Mouse (Mus musculus) retina, postnatal 1 day (tissue): ENCODE data around the gene Myo3a.
A peak's percentile ranks its signal among the peaks of the same experiment; 100 is the strongest.
"Not testable (repeated sequence)": the region's sequence is repeated elsewhere in the genome, so short reads cannot be mapped to it uniquely, and the experiment has no call there.

ENCODE experiments used
- DNase-seq: peaks from one replicate; pipeline ENCODE4 v3.0.0-alpha.2; 2012

The Myo3a gene

GRCm38 (mm10) chr2:22227308-22227707 is at the start of gene Myo3a:
Myo3a (plus strand) TSS chr2:22227503.
- peak; percentile 11 for DNase-seq

- DNase-seq, result no peak
Observed at GRCm38 (mm10) chr2:22250462-22250861, 23.2 kb downstream of the Myo3a start.

DNA sequence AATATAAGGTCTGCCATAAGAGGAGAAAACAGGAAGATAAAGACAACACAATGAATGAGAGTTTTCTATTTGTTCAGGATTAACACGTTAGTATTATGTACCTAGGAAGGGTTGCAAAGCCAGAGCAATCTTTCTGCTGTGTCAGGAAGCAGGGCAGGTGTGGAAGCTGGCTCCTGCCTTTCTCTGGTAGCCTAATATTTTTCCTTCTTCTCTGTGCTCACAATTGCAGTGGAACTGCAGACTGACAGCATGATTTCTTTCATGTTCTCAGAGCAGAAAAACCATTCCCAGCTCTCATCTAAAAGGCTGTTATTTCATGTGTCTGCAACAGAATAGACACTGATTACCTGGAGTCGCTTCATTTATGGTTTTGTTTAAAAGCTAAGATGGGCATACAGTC is 23.7 kb downstream of the Myo3a start:
- DNase-seq, result no peak

GRCm38 (mm10) chr2:22255600-22255999 is 28.3 kb downstream of the Myo3a start:
- no peak for DNase-seq

- DNase-seq, result no peak
Observed at GRCm38 (mm10) chr2:22271555-22271954, 44.3 kb downstream of the Myo3a start.

- DNase-seq, result no peak
Observed at GRCm38 (mm10) chr2:22285366-22285765, 58.1 kb downstream of the Myo3a start.

DNA sequence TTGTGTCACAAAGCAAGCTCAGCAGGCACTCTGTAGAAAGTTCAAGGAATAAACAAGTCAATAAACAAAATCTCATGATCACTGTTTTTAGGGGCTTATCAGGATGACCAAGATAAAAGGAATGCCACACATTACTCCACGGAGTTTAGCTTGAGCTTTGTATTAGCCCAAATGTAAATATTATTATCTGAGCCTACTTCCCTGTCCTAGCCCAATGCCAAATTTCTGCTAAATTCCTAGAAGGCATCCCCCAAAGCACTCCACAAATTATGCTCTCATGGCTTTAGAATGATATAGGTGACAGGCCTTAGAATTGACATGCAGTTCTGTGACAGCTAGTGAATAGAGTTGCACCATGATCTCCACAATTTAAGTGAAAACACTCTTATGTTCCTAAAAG is 58.5 kb downstream of the Myo3a start:
- DNase-seq, result no peak

DNA sequence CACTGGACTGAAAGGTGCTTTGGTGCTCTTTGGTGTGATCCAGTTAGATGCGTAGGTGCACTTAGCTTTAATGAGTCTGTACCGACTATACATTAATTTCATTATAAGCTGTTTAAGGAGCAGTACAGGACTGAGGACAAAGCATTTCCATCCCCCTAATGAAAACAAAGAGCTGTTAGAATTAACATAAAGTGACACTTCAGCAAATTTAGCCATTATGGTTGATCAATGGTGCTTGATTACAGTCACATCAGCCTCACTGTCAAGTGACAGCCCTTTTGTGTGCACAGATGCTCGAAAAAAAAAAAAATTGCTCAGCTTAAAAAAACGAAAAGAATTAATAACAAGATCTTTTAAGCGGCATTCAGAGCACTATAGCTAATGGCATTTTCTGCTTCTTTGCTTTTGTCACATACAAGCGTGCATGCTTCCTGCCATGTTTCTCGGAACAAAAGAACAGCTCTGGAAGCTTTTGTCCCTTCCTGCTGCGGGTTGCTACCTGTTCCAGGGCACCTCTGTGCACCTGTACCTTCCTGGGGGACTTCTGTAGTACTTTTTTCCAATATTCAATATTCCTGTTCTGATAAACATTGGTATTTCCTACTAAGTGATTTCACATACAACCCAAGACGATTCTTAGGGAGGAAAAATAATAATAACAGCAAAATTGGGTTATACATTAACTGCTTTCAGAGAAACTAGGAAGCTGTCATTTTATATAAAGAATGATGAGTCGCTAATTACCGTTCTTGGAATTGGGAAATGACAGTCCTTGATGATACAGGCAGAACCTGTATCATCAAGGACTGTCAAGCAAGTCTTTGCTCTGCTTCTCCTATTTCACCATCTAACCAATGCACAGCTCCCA is 66.5 kb downstream of the Myo3a start:
- DNase-seq, result peak; percentile 93

GRCm38 (mm10) chr2:22294447-22294738 is 67.1 kb downstream of the Myo3a start:
- DNase-seq, result no peak

- no peak for DNase-seq
Observed at GRCm38 (mm10) chr2:22297913-22298312, 70.6 kb downstream of the Myo3a start.

GRCm38 (mm10) chr2:22338269-22338857 is 111.1 kb downstream of the Myo3a start:
- DNase-seq, result peak; percentile 84

GRCm38 (mm10) chr2:22410511-22410910 is 183.2 kb downstream of the Myo3a start:
- DNase-seq, result not testable (repeated sequence)

GRCm38 (mm10) chr2:22548421-22548820 is 321.1 kb downstream of the Myo3a start:
- DNase-seq, result no peak

DNA sequence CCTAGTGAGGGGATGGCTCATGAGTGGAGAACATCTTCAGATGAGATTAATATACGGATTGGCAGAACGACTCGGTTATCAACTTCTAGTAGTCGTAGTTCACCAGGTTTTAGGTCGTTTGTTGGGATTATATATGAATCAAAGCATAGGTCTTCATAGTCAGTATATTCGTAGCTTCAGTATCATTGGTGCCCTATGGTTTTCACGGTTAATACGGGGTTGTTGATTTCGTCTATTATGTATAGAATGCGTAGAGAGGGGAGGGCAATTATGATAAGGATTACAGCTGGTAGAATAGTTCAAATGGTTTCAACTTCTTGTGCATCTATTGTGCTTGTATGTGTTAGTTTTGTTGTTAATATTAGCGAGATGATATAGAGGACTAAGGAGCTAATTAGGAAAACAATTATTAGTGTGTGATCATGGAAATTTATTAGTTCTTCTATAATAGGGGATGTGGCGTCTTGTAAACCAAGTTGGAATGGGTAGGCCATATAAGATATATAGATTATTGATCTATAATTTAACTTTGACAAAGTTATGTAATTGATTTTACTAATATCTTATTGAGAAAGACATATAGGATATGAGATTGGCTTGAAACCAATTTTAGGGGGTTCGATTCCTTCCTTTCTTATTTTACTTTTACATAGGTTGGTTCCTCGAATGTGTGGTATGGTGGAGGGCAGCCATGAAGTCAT is 360.3 kb downstream of the Myo3a start:
- not testable (repeated sequence) for DNase-seq

GRCm38 (mm10) chr2:22588170-22588541 is 360.9 kb downstream of the Myo3a start:
- not testable (repeated sequence) for DNase-seq

GRCm38 (mm10) chr2:22588673-22589381 is 361.5 kb downstream of the Myo3a start:
- not testable (repeated sequence) for DNase-seq

GRCm38 (mm10) chr2:22589382-22590205 is 362.3 kb downstream of the Myo3a start:
- not testable (repeated sequence) for DNase-seq

DNA sequence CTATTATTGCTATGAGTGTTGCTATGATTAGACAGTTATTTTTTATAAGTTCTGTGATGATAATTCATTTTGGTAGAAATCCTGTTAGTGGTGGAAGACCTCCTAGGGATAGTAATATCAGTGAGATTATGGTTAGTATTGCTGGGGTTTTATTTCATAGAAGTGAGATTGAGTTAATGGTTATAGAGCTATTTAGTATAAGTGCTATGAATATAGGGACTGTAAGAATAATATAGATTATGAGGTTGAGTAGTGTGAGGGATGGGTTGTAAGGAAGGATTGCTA is 362.8 kb downstream of the Myo3a start:
- DNase-seq, result no peak

- peak; percentile 31 for DNase-seq
Observed at GRCm38 (mm10) chr2:22617951-22618350, 390.6 kb downstream of the Myo3a start.

- no peak for DNase-seq
Observed at GRCm38 (mm10) chr2:22619416-22619815, 392.1 kb downstream of the Myo3a start.

DNA sequence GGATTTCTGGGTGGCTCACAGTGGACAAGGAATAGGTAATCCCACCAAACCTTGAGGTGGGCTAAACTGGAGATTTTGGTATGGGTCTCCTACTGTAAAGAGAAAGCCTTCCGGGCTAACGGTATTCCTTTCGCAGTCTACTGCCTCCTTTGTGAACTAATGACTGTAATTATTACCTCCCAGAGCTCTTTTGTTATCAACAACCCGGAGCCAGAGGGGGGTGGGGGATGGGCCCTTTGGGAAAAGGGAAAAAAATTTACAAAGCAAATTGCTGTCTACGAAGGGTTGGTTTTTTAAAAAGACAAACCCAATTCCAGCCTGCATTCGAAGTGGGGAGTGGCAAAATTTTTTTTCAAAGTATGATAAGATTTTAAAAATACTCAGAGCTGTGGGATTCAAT is 392.7 kb downstream of the Myo3a start:
- DNase-seq, result peak; percentile 85

DNA sequence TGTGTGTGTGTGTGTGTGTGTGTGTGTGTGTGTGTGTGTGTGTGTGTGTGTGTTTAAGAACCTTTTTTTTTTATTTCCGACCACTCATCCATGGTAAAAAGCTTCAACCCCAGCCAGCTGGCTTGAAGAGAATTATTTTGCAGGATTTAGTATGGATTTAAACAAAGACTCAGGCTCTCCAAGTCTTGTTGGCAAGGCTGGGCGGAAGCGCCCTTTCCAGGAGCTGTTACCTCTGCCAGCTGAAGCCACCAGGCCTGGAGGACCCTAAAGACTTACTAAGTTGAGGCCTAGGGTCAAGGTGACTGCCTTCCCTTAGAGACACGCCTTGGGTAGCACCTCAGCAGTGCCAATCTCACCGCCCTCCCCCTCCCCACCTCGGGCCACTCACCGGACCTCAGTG is 393.2 kb downstream of the Myo3a start:
- peak; percentile 51 for DNase-seq
